Mouse (Mus musculus): Measurements from ENCODE around the gene Farsb. TPM values are rescaled to one million over a fixed set of nuclear protein-coding genes. Genes with fewer than 3 reads are reported as not detected.

Farsb gene
- total RNA-seq (2014; fragmentation: Nextera tagmentation): 295 and 372 TPM in 2 replicates
- 112 and 121 TPM in 2 replicates for total RNA-seq (2017)
- 6.6 and 7.4 TPM in 2 replicates for polyA plus RNA-seq (2012)

DNA sequence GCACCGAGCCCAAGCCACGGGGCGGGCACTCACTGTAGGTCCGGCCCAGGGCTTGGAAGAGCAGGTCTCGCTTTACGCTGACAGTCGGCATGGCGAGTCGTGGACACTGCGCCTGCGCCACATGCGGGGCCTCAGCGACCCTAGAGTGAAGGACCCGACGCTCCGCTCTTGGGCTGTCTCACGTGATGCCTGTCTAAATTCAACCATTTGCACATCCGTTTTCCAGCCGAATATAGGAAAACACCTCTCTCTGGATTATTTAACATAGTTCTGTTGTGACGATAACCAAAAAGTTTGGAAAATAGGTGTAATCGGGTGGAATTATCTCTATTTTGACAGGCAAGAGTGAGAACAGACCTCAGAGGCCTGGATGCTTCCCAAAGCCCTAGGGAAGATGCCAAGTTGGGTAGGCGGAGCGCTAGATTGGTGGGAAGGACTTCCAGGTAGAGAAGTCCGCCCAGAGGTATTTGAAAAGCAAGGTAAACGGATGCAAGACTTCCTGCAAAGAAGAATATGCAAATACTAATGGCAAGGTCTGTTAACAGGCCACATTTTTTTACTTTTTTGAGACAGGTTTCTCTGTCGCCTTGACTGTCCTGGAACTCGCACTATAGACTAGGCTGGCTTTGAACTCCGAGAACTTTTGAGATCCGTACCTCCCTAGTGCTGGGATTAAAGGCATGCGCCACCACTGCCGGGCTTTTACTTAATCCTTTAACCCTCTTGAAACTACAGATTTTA is at the start of gene Farsb:
Gene Farsb, minus strand, starts transcription at position 146 of the 741 bp plus-strand sequence.
- ATAC-seq (ENCODE audit: extremely low read depth, insufficient number of reproducible peaks, low FRiP score, poor library complexity, severe bottlenecking) (peak; percentile 89), DNase-seq (ENCODE audit: low spot score) (peak; percentile 95)
- peak within 1 kb of the TSS; percentile 92 for H3K4me3 ChIP-seq (ENCODE audit: low read depth, low read length)
- H3K36me3 ChIP-seq (replicated peaks): peaks cover 23% of the 10 kb centered on the region
- TF ChIP-seq GATA1 (IDR thresholded peaks at IDR 0.05; ENCODE audit: borderline replicate concordance, low read length) (no peak), CTCF (IDR thresholded peaks at IDR 0.05; ENCODE audit: low read depth, low read length) (no peak), POLR2AphosphoS5 (IDR thresholded peaks at IDR 0.05; ENCODE audit: insufficient replicate concordance, low read depth, low read length) (no peak), TAL1 (conservative IDR thresholded peaks at IDR 0.05; ENCODE audit: low read depth, low read length) (no peak), GATA2 (IDR thresholded peaks at IDR 0.05; ENCODE audit: borderline replicate concordance, low read depth, low read length) (no peak)
- H3K4me1 ChIP-seq (ENCODE audit: insufficient read depth, low read depth, low read length): peaks cover 39% of the 10 kb centered on the region
- H3K9me3 ChIP-seq (replicated peaks): no peaks in the 10 kb centered on the region
- peaks cover 4% of the 10 kb centered on the region for H3K27me3 ChIP-seq (ENCODE audit: insufficient read depth, low read length)

DNA sequence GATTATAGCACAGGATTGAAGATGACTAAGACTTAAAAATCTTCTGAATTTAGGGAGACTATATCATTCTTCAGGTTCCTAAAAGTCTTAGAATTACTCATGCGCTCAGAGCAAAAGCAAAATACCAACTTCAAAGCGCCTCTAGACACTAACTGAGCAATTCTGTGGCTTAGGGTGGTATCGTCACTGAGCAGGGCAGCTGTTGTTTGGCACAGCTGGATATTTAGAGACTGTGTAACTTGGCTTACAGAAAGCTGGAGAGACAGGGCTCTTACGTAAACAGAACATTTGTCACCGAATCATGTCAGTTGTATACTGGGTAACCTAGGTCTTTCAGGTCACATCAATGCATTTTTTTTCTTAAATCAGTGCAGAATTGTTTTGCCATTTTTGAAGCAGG is 49.7 kb upstream of the Farsb start:
- DNase-seq (ENCODE audit: low spot score) (no peak), ATAC-seq (ENCODE audit: extremely low read depth, insufficient number of reproducible peaks, low FRiP score, poor library complexity, severe bottlenecking) (no peak)
- Histone ChIP-seq H3K4me3 (ENCODE audit: low read depth, low read length) (no peak overlapping the region), H3K4me1 (ENCODE audit: insufficient read depth, low read depth, low read length) (no peaks in the 10 kb centered on the region), H3K9me3 (replicated peaks) (no peaks in the 10 kb centered on the region), H3K27me3 (ENCODE audit: insufficient read depth, low read length) (peaks cover 7% of the 10 kb centered on the region; the same call in 1 of the 2 replicates), H3K36me3 (replicated peaks) (no peaks in the 10 kb centered on the region)
- TF ChIP-seq GATA2 (IDR thresholded peaks at IDR 0.05; ENCODE audit: borderline replicate concordance, low read depth, low read length) (no peak), POLR2AphosphoS5 (IDR thresholded peaks at IDR 0.05; ENCODE audit: insufficient replicate concordance, low read depth, low read length) (no peak), CTCF (IDR thresholded peaks at IDR 0.05; ENCODE audit: low read depth, low read length) (no peak), GATA1 (IDR thresholded peaks at IDR 0.05; ENCODE audit: borderline replicate concordance, low read length) (no peak), TAL1 (conservative IDR thresholded peaks at IDR 0.05; ENCODE audit: low read depth, low read length) (no peak)

DNA sequence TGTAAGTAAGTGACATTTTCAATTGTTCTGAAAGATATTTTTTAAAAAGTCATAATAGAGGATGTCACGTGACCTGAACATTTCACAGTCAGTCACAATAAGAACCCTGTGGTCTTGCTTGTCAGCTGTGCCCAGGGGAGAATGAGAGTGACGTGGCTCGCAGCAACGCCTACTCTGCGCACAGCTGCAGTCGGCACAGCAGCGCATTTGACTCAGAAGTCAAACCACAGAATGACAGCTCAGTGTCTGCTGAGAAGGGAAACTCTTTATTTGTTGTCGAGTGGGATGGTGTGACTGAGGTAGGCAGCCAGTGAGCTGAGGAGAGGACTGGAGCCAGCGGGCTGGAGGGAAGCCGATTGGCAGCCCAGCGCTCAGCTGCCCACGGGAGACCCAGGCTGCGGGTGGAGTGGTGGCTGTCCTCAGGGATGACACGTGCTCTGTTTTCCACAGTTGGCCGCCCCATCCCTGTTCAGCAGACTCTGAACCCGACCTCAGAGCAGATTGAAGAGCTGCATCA is 48.9 kb upstream of the Farsb start:
- H3K27me3 ChIP-seq (ENCODE audit: insufficient read depth, low read length): peaks cover 7% of the 10 kb centered on the region; the same call in 1 of the 2 replicates
- no peaks in the 10 kb centered on the region for H3K36me3 ChIP-seq (replicated peaks)
- H3K4me1 ChIP-seq (ENCODE audit: insufficient read depth, low read depth, low read length): no peaks in the 10 kb centered on the region
- DNase-seq (ENCODE audit: low spot score) (no peak), ATAC-seq (ENCODE audit: extremely low read depth, insufficient number of reproducible peaks, low FRiP score, poor library complexity, severe bottlenecking) (no peak)
- TF ChIP-seq TAL1 (conservative IDR thresholded peaks at IDR 0.05; ENCODE audit: low read depth, low read length) (no peak), GATA1 (IDR thresholded peaks at IDR 0.05; ENCODE audit: borderline replicate concordance, low read length) (no peak)
- H3K9me3 ChIP-seq (replicated peaks): no peaks in the 10 kb centered on the region
- no peak overlapping the region for H3K4me3 ChIP-seq (ENCODE audit: low read depth, low read length)

- Histone ChIP-seq H3K9me3 (replicated peaks) (no peaks in the 10 kb centered on the region), H3K36me3 (replicated peaks) (no peaks in the 10 kb centered on the region), H3K4me3 (ENCODE audit: low read depth, low read length) (no peak overlapping the region), H3K4me1 (ENCODE audit: insufficient read depth, low read depth, low read length) (no peaks in the 10 kb centered on the region), H3K27me3 (ENCODE audit: insufficient read depth, low read length) (peaks cover 11% of the 10 kb centered on the region; the same call in 1 of the 2 replicates)
- DNase-seq (ENCODE audit: low spot score): peak; percentile 30
- peak; percentile 81; the same call in 1 of the 2 replicates for TF ChIP-seq CTCF (IDR thresholded peaks at IDR 0.05; ENCODE audit: low read depth, low read length)
- no peak for TF ChIP-seq TAL1 (conservative IDR thresholded peaks at IDR 0.05; ENCODE audit: low read depth, low read length)
- ATAC-seq (ENCODE audit: extremely low read depth, insufficient number of reproducible peaks, low FRiP score, poor library complexity, severe bottlenecking): no peak; the same call in 1 of the 2 replicates
These were observed 47.8 kb upstream of the Farsb start for GRCm38 (mm10) chr1:78536310-78537164.

GRCm38 (mm10) chr1:78534428-78535150 is 45.9 kb upstream of the Farsb start:
- Histone ChIP-seq H3K4me1 (ENCODE audit: insufficient read depth, low read depth, low read length) (no peaks in the 10 kb centered on the region), H3K27me3 (ENCODE audit: insufficient read depth, low read length) (peaks cover 11% of the 10 kb centered on the region; the same call in 1 of the 2 replicates), H3K36me3 (replicated peaks) (no peaks in the 10 kb centered on the region), H3K4me3 (ENCODE audit: low read depth, low read length) (no peak overlapping the region), H3K9me3 (replicated peaks) (no peaks in the 10 kb centered on the region)
- no peak for DNase-seq (ENCODE audit: low spot score)
- no peak for ATAC-seq (ENCODE audit: extremely low read depth, insufficient number of reproducible peaks, low FRiP score, poor library complexity, severe bottlenecking)
- TF ChIP-seq TAL1 (conservative IDR thresholded peaks at IDR 0.05; ENCODE audit: low read depth, low read length) (no peak), GATA2 (IDR thresholded peaks at IDR 0.05; ENCODE audit: borderline replicate concordance, low read depth, low read length) (no peak), GATA1 (IDR thresholded peaks at IDR 0.05; ENCODE audit: borderline replicate concordance, low read length) (no peak), POLR2AphosphoS5 (IDR thresholded peaks at IDR 0.05; ENCODE audit: insufficient replicate concordance, low read depth, low read length) (no peak), CTCF (IDR thresholded peaks at IDR 0.05; ENCODE audit: low read depth, low read length) (no peak)

Data from G1E (cell line).